Mouse (Mus musculus) kidney, postnatal 4 days (tissue): ENCODE measurements at regions not wholly inside any gene's neighbourhood (a gene's known extent, or its start where the extent isn't known, plus 50 kb on each side); places are given as distances from the start of the nearest gene placed in this dataset.
"Not testable (repeated sequence)": the region's sequence is repeated elsewhere in the genome, so short reads cannot be mapped to it uniquely, and the experiment has no call there.

Source experiments
- DNase-seq, 2 experiments: peaks; one replicate each; pipeline ENCODE4 v3.0.0; 2021; ENCODE audit warnings: mixed read lengths in 2 of 2

- no peak for DNase-seq
Observed at GRCm38 (mm10) chr9:84461441-84461840, 536.5 kb downstream of the Bckdhb start.

GRCm38 (mm10) chr9:84466741-84467140 lies 541.8 kb downstream of the Bckdhb start:
- DNase-seq: peak; percentile 22 to 42

GRCm38 (mm10) chr9:84472696-84473095 lies 547.8 kb downstream of the Bckdhb start:
- no peak for DNase-seq

- DNase-seq: no peak
Observed at GRCm38 (mm10) chr9:84475906-84476305, 551.0 kb downstream of the Bckdhb start.

- no peak for DNase-seq
Observed at GRCm38 (mm10) chr9:84499507-84499906, 574.6 kb downstream of the Bckdhb start.

GRCm38 (mm10) chr9:84502981-84503380 lies 578.0 kb downstream of the Bckdhb start:
- not testable (repeated sequence) for DNase-seq

GRCm38 (mm10) chr9:84517064-84517463 lies 592.1 kb downstream of the Bckdhb start:
- DNase-seq: no peak

GRCm38 (mm10) chr9:84545431-84545830 lies 620.5 kb downstream of the Bckdhb start:
- no peak for DNase-seq

- DNase-seq: peak; percentile 18 to 19
Observed at GRCm38 (mm10) chr9:84548012-84548660, 623.2 kb downstream of the Bckdhb start.

GRCm38 (mm10) chr9:84555237-84555636 lies 630.3 kb downstream of the Bckdhb start:
- DNase-seq: peak; percentile 16 to 29

GRCm38 (mm10) chr9:84556261-84556844 lies 631.4 kb downstream of the Bckdhb start:
- DNase-seq: no peak

- no peak for DNase-seq
Observed at GRCm38 (mm10) chr9:84558346-84558745, 633.4 kb downstream of the Bckdhb start.

- no peak for DNase-seq
Observed at GRCm38 (mm10) chr9:84569533-84569932, 644.6 kb downstream of the Bckdhb start.

- DNase-seq: no peak
Observed at GRCm38 (mm10) chr9:84577781-84578180, 652.8 kb downstream of the Bckdhb start.

GRCm38 (mm10) chr9:84587791-84588190 lies 662.8 kb downstream of the Bckdhb start:
- no peak for DNase-seq

GRCm38 (mm10) chr9:84594724-84595123 lies 669.8 kb downstream of the Bckdhb start:
- DNase-seq: no peak
